Mouse (Mus musculus) frontal cortex, postnatal 10 days (tissue): ENCODE results near the gene Immp2l.

ENCODE experiments used
- DNase-seq, 2 experiments: peaks; one replicate each; pipeline ENCODE4 v3.0.0; 2022; ENCODE audit warnings: low spot score in 2 of 2, mixed read lengths in 1 of 2

Gene Immp2l

GRCm38 (mm10) chr12:41425101-41425679 lies 401.3 kb downstream of the Immp2l start:
- DNase-seq: no peak

DNA sequence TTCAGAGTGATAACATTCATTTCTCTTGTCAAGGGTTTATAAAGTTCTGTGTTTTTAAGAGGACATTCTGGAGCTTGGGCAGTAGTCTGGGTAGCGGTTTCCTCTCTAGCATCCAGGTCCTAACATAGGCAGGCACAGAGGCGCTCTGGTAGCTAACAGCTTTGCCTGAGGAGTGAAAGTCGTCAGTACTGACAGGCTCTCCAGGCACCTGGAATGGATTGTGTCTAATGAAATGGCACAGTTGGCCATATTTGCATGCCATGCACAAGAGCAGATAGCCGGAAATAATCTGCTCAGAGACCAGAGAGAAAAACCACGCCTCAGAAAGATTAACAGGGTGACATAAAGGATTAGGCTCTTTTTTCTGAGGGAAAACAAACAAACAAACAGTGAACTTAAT lies 403.6 kb downstream of the Immp2l start:
- DNase-seq: no peak

DNA sequence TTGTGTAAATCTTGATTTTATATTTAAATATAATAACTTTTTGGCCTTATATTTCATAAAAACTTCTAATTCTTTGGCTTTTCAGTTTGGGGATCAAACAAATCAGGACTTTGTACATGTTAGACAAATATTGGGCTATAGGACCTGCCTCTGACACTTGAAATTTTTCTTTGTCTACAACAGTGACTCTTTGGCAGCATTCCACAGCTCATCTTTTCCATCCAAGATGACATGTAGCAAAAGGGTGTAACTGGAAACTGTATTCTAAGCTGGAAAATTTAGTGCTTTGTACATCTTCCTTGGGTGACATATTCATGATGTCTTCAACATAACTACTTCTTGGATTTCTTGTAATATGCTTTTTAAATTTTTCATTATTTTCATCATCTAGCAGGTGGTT lies 404.9 kb downstream of the Immp2l start:
- DNase-seq: no peak

DNA sequence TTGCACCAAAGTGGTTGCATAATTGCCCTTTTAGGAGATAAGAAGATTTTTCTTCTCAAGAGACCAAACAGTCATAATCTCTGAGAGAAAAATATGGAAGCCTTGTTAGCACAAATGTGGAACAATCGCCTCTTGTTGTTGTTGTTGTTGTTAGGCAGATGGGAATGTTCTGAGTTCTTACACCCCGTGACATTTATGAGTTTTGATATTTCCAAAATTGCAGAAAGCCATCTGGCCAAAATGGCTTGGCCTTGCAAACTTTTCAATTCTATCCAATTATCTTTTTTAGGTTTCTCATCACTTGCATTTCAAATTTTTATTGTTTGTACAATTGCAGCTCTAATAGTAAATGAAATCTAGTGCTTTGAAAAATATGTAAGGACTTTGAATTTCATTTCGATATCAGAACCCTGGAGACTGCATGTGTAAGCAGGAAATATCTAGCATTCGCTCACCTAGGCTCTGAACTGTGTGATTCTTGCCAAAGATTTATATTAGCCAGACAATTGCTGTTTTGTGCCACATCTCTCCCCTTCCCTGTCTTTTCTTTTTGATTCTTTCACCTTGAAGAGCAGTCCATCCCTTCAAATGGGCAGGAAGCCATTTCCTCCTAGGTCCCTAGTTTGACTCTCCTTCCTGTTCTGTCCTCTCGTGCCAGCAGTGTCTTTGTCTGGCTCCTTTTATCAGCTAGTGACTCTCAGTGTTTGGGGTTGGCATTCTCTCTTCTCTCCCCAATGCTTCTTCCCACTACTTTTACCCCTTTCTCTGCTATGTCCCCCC lies 412.5 kb downstream of the Immp2l start:
- DNase-seq: no peak

GRCm38 (mm10) chr12:41438446-41438845 lies 414.6 kb downstream of the Immp2l start:
- DNase-seq: peak in 1 of 2 experiments; percentile 6

DNA sequence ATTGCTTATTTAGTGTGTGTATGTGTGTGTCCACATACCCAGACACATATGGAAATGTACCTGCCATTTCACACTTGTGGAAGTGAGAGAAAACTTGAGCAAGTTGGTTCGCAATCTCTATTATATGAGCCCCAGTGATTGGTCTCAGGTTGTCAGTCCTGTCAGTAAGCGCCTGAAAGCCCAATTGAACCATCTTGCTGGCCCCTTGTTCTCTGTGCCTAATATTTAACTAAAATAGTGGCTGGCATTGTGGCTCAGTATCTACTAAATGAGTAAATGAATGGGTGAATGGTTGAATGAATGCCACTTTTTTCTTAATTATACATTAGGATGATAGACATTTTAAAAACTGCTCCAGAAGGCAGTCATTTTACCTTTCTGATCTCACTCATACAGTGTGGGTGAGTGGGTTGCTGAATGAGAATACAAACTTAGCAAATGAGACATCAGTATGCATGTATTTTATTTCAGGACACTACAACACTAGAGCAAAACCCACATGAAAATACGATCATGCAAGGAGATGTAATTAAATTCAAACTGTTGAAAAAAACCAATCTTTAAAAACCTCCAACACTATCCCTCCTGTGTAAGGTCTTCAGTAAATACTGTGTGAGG lies 444.6 kb downstream of the Immp2l start:
- DNase-seq: no peak

GRCm38 (mm10) chr12:41469096-41469801 lies 445.4 kb downstream of the Immp2l start:
- DNase-seq: no peak

GRCm38 (mm10) chr12:41481486-41481885 lies 457.6 kb downstream of the Immp2l start:
- DNase-seq: no peak

DNA sequence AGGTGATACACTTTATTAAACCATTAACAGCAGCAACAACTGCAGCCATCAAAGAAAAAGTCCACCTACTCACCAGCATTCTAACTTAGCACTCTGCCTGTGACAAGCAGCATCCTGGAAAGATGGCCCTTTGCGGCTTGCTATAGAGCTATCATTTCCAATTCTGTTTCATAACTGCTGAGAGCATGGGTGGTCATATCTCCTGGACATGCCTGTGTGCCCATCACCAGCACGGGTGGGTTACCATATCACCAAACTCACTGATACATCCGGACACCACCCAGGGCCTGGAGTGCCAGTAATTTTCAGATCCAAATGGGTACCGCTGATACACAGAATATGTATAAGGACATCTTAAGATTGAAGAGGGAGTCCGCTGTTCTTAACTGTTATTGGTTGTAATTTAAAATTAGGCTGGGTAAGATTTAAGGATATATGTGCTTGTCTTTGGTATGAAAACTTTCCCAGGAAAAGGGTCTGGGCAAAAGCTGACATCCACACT lies 459.3 kb downstream of the Immp2l start:
- DNase-seq: peak in 1 of 2 experiments; percentile 15

DNA sequence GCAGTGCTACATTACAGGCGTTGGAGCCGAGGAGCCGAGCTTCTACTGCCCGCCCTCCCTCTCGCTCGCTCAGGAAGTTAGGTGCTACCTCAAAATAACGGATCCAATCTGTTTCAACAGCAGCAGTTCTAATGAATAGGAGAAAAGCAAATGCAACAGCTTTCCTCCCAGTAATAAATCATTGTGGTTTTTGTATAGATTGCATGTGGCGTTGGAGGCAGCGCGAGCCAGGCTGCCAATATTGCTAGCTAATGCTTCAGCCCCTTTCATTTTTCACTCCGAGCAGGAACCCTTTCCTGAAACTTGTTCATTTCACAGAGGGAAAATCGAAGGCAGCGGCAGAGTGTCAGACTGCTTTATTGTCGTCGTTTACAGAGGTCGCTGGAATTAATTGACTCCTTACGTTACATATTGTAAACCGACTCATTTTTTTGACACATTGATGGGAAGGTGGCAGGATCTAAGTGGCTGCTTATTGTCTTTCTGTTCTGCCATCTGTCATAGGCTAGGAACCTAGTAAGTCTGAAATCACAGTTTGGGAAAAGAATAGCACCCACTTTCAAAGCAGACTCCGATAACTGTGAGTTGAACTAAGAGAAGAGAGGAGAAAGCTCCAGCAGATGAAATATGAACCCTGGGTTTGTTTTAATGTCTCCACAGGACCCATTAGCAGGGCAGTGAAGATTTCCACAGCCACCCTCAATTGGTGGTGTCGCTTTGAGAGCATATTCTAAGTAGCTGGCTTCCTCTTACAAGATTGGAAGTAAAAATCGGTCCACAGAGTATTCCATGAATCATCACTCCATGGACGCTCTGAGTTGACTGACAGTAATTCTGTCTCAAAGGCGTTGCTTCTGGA lies 459.9 kb downstream of the Immp2l start:
- DNase-seq: peak in 1 of 2 experiments; percentile 29

GRCm38 (mm10) chr12:41484689-41485511 lies 461.0 kb downstream of the Immp2l start:
- peak in 1 of 2 experiments; percentile 48 for DNase-seq

DNA sequence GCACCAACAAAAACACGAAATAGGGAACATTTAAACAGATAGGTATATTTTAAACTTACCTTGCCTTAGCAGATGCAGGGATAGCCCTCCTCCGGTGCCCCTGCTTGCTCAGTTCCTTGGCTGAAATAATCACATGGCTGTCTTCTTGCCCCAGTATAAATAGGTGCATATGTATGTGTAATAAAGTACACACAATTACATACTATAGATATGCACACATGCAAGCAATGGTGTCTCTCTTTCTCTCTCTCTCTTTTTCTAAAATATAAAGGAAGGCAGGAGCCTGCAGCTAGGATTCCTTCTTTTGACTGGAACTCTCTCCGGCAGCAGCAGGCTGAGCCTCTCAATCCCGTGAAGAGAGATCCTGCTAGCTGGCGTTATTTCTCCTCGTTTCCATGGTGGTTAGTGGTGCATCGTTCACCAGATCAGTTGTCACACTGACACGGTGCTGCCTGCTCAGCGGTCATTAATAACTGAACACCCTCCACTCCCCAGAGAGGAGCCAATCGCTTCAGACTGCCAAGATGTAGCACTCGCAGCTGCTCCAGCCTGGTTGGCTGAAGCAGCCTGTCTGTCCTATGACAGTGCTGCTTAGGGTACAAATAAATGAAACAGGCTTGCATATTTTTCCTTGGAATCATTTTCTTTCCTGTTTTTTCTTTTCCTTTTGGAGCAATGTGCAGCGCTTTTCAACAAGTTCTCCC lies 461.8 kb downstream of the Immp2l start:
- DNase-seq: peak; percentile 76 to 80

- DNase-seq: no peak
Measured at GRCm38 (mm10) chr12:41486331-41486730, 462.4 kb downstream of the Immp2l start, which contains the start of gene Lrrn3. Gene Lrrn3, minus strand, starts transcription at chr12:41486431.

GRCm38 (mm10) chr12:41487005-41487404 lies 463.1 kb downstream of the Immp2l start:
- no peak for DNase-seq

DNA sequence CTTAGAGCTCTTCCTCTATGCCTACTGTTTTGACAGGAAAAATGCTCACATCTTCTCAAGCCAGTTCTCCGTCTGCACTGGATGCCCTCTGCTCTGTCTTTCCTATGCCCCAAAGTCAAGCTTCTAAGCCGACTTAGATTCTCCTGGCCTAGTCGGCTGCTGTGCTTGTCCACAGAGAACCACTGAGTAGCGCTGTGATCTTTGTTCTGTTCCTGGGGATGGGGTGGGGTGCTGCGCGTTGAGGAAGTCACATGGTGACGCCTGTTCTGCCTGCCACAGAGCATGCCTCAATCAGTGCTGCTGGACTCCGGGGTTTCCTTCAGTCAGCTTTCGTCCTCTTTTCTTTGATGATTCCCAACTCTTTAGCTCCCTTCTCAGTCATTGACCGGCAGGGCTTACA lies 470.7 kb downstream of the Immp2l start:
- no peak for DNase-seq

DNA sequence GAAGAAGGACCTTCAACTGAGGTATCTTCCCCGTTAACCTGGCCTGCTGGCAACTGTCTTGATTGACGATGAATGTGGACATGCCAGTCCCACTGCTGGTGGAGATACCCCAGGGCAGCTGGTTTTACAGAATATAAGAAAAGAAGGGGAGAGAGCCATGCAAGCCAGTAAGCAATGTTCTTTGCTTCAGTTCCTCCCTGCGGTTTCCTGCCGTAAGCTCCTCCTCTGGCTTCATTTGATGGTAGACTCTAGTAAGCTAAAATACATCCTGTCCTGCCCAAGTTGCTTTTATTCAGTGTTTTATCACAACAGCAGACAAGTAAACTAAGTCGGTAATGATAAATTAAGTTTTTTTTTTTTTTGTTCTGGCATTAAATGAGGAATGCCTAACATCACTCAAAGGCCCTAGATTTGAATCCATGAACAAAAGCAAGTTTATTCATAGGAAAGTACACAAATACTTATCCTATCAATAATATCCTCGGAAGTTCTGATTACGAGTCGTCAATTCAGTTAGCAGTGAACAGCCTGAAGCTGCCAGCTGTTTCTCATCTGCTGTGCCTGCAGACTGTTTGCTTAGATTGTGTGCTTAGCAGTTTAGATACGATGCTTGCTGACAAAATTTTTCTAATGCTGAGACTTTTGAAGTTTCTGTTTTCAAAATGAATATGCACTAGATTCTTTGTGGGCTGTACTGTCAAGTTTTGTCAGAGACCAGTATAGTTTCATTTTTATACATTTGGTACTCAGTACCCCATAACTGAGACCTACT lies 476.3 kb downstream of the Immp2l start:
- no peak for DNase-seq

DNA sequence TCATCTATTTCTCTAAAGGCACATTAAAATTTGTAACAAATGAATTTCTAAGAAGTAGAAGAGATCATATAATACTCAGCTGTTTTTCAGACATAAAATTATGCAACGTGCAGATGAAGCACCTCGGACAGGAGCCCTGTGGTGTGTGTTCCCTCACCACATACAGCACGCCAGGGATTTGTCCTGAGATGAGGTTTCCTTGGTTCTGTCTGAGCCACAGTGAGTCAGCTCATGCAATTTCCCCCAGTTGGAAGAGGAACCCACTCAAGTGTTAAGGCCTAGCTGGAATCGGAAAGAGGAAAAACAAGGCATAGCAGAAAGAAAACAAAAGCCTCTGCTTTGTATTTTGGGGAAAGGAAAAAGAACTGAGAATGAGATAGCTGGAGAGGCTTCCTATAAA lies 484.7 kb downstream of the Immp2l start:
- DNase-seq: no peak

GRCm38 (mm10) chr12:41510588-41510987 lies 486.7 kb downstream of the Immp2l start:
- DNase-seq: no peak

DNA sequence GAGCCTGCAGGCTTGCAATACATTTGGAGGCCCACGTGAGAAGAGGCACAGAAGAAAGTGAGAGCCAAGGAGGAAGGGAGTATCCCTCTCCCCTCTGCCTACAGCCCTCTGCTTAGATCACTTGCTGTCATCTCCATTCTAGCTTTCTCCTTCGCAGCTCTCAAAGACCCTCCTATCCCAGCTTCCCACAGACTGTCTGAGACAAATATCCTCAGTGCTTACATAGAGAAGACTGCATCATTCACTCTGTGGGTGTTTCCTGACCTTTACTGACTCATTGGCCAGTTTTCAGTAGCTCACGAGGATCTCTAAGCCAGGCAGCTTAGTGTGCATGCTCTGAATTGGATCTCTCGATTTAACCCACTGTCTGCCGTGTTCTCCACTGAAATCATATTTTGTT lies 495.0 kb downstream of the Immp2l start:
- no peak for DNase-seq
